Mouse (Mus musculus): ENCODE measurements around the gene C130060K24Rik. TPM values are rescaled to one million over a fixed set of nuclear protein-coding genes. Genes with fewer than 3 reads are reported as not detected.

Gene C130060K24Rik
- not detected for total RNA-seq (2018; cell fraction: chromatin; rRNA removed)
- total RNA-seq (2018; cell fraction: cytosol; rRNA removed), result not detected
- not detected for total RNA-seq (2018; cell fraction: nucleus; rRNA removed)
- polyA plus RNA-seq (2018), result not detected in 3 replicates

- H3K27ac ChIP-seq, result no peak within 1 kb of the TSS
- H3K4me3 ChIP-seq (ENCODE audit: inconsistent target), result no peak within 1 kb of the TSS
- 3% methylated on average over 64 of the region's 64 CpGs for WGBS (ENCODE audit: missing documents)
- no peaks in the 10 kb centered on the region for H3K36me3 ChIP-seq (ENCODE audit: inconsistent target)
- H3K79me2 ChIP-seq (ENCODE audit: inconsistent target), result no peaks in the 10 kb centered on the region
Observed at GRCm38 (mm10) chr6:65380918-65381772, at the start of gene C130060K24Rik. Gene C130060K24Rik (plus strand): TSS chr6:65381105.

GRCm38 (mm10) chr6:65334246-65334645, 46.7 kb upstream of the C130060K24Rik start:
- 86% methylated on average over 1 of the region's 1 CpGs for WGBS (ENCODE audit: missing documents)
- Histone ChIP-seq H3K4me3 (ENCODE audit: inconsistent target) (no peak overlapping the region), H3K27ac (no peak overlapping the region), H3K79me2 (ENCODE audit: inconsistent target) (no peaks in the 10 kb centered on the region), H3K36me3 (ENCODE audit: inconsistent target) (no peaks in the 10 kb centered on the region)

GRCm38 (mm10) chr6:65339391-65339790, 41.5 kb upstream of the C130060K24Rik start:
- no peak overlapping the region for H3K4me3 ChIP-seq (ENCODE audit: inconsistent target)
- no peak overlapping the region for H3K27ac ChIP-seq
- no peaks in the 10 kb centered on the region for H3K36me3 ChIP-seq (ENCODE audit: inconsistent target)

GRCm38 (mm10) chr6:65341360-65341759, 39.5 kb upstream of the C130060K24Rik start:
- Histone ChIP-seq H3K4me3 (ENCODE audit: inconsistent target) (no peak overlapping the region), H3K79me2 (ENCODE audit: inconsistent target) (no peaks in the 10 kb centered on the region), H3K27ac (no peak overlapping the region), H3K36me3 (ENCODE audit: inconsistent target) (no peaks in the 10 kb centered on the region)
- WGBS (ENCODE audit: missing documents), result 86% methylated on average over 4 of the region's 4 CpGs

More at GRCm38 (mm10) chr6:65339391-65339790, 41.5 kb upstream of the C130060K24Rik start:
- no peaks in the 10 kb centered on the region for H3K79me2 ChIP-seq (ENCODE audit: inconsistent target)

- no peak overlapping the region for H3K27ac ChIP-seq
- H3K36me3 ChIP-seq (ENCODE audit: inconsistent target), result no peaks in the 10 kb centered on the region
- WGBS (ENCODE audit: missing documents), result 80% methylated on average over 8 of the region's 8 CpGs
- H3K79me2 ChIP-seq (ENCODE audit: inconsistent target), result no peaks in the 10 kb centered on the region
- H3K4me3 ChIP-seq (ENCODE audit: inconsistent target), result no peak overlapping the region
Observed at GRCm38 (mm10) chr6:65347736-65348135, 33.2 kb upstream of the C130060K24Rik start.

- Histone ChIP-seq H3K27ac (no peak overlapping the region), H3K79me2 (ENCODE audit: inconsistent target) (no peaks in the 10 kb centered on the region), H3K4me3 (ENCODE audit: inconsistent target) (no peak overlapping the region), H3K36me3 (ENCODE audit: inconsistent target) (no peaks in the 10 kb centered on the region)
- WGBS (ENCODE audit: missing documents), result 94% methylated on average over 5 of the region's 5 CpGs
Observed at GRCm38 (mm10) chr6:65348255-65348654, 32.6 kb upstream of the C130060K24Rik start.

- 94% methylated on average over 4 of the region's 4 CpGs for WGBS (ENCODE audit: missing documents)
- Histone ChIP-seq H3K4me3 (ENCODE audit: inconsistent target) (no peak overlapping the region), H3K36me3 (ENCODE audit: inconsistent target) (no peaks in the 10 kb centered on the region), H3K79me2 (ENCODE audit: inconsistent target) (no peaks in the 10 kb centered on the region), H3K27ac (no peak overlapping the region)
Observed at GRCm38 (mm10) chr6:65351622-65352021, 29.3 kb upstream of the C130060K24Rik start.

GRCm38 (mm10) chr6:65375918-65376317, 5.0 kb upstream of the C130060K24Rik start:
- no peaks in the 10 kb centered on the region for H3K36me3 ChIP-seq (ENCODE audit: inconsistent target)
- H3K4me3 ChIP-seq (ENCODE audit: inconsistent target), result no peak overlapping the region
- H3K27ac ChIP-seq, result no peak overlapping the region
- H3K79me2 ChIP-seq (ENCODE audit: inconsistent target), result no peaks in the 10 kb centered on the region
- WGBS (ENCODE audit: missing documents), result 55% methylated on average over 2 of the region's 2 CpGs

GRCm38 (mm10) chr6:65421888-65422287, 41.0 kb downstream of the C130060K24Rik start:
- H3K27ac ChIP-seq, result no peak overlapping the region
- no peaks in the 10 kb centered on the region for H3K79me2 ChIP-seq (ENCODE audit: inconsistent target)
- 82% methylated on average over 1 of the region's 1 CpGs for WGBS (ENCODE audit: missing documents)
- H3K36me3 ChIP-seq (ENCODE audit: inconsistent target), result no peaks in the 10 kb centered on the region
- H3K4me3 ChIP-seq (ENCODE audit: inconsistent target), result no peak overlapping the region

- H3K36me3 ChIP-seq (ENCODE audit: inconsistent target), result no peaks in the 10 kb centered on the region
- H3K4me3 ChIP-seq (ENCODE audit: inconsistent target), result no peak overlapping the region
- WGBS (ENCODE audit: missing documents), result 92% methylated on average over 8 of the region's 8 CpGs
- no peaks in the 10 kb centered on the region for H3K79me2 ChIP-seq (ENCODE audit: inconsistent target)
- no peak overlapping the region for H3K27ac ChIP-seq
Observed at GRCm38 (mm10) chr6:65427065-65427464, 46.2 kb downstream of the C130060K24Rik start.

GRCm38 (mm10) chr6:65433159-65433558, 52.3 kb downstream of the C130060K24Rik start:
- Histone ChIP-seq H3K79me2 (ENCODE audit: inconsistent target) (no peaks in the 10 kb centered on the region), H3K4me3 (ENCODE audit: inconsistent target) (no peak overlapping the region), H3K27ac (no peak overlapping the region), H3K36me3 (ENCODE audit: inconsistent target) (no peaks in the 10 kb centered on the region)
- 51% methylated on average over 5 of the region's 5 CpGs for WGBS (ENCODE audit: missing documents)

- Histone ChIP-seq H3K4me3 (ENCODE audit: inconsistent target) (no peak overlapping the region), H3K27ac (no peak overlapping the region), H3K36me3 (ENCODE audit: inconsistent target) (no peaks in the 10 kb centered on the region), H3K79me2 (ENCODE audit: inconsistent target) (no peaks in the 10 kb centered on the region)
Observed at GRCm38 (mm10) chr6:65453465-65453864, 72.6 kb downstream of the C130060K24Rik start.

- WGBS (ENCODE audit: missing documents), result 92% methylated on average over 1 of the region's 1 CpGs
Observed at GRCm38 (mm10) chr6:65465294-65465693, 84.4 kb downstream of the C130060K24Rik start.

GRCm38 (mm10) chr6:65470320-65470719, 89.4 kb downstream of the C130060K24Rik start:
- no peaks in the 10 kb centered on the region for H3K36me3 ChIP-seq (ENCODE audit: inconsistent target)
- no peak overlapping the region for H3K4me3 ChIP-seq (ENCODE audit: inconsistent target)
- 95% methylated on average over 5 of the region's 5 CpGs for WGBS (ENCODE audit: missing documents)
- H3K79me2 ChIP-seq (ENCODE audit: inconsistent target), result no peaks in the 10 kb centered on the region
- H3K27ac ChIP-seq, result no peak overlapping the region

More at GRCm38 (mm10) chr6:65465294-65465693, 84.4 kb downstream of the C130060K24Rik start:
- Histone ChIP-seq H3K79me2 (ENCODE audit: inconsistent target) (no peaks in the 10 kb centered on the region), H3K4me3 (ENCODE audit: inconsistent target) (no peak overlapping the region), H3K36me3 (ENCODE audit: inconsistent target) (no peaks in the 10 kb centered on the region), H3K27ac (no peak overlapping the region)

GRCm38 (mm10) chr6:65472455-65472854, 91.5 kb downstream of the C130060K24Rik start:
- H3K79me2 ChIP-seq (ENCODE audit: inconsistent target), result no peaks in the 10 kb centered on the region
- no peak overlapping the region for H3K4me3 ChIP-seq (ENCODE audit: inconsistent target)
- H3K36me3 ChIP-seq (ENCODE audit: inconsistent target), result no peaks in the 10 kb centered on the region
- WGBS (ENCODE audit: missing documents), result 92% methylated on average over 7 of the region's 7 CpGs
- H3K27ac ChIP-seq, result no peak overlapping the region
